Mouse (Mus musculus): ENCODE measurements around the gene Hist1h2bk. TPM values are rescaled to one million over a fixed set of nuclear protein-coding genes. Genes with fewer than 3 reads are reported as not detected.

The Hist1h2bk gene
- polyA plus RNA-seq, 1 experiment, result 2.9 TPM

- Histone ChIP-seq H3K4me1 (ENCODE audit: control insufficient read depth, insufficient read depth, low read length) (peaks cover under 1% of the 10 kb centered on the region; the same call in 1 of the 2 replicates), H3K4me3 (ENCODE audit: insufficient read depth, low read length) (peak overlapping the region; percentile 67), H3K27ac (ENCODE audit: insufficient read depth, low read depth, low read length) (peak overlapping the region; percentile 65; the same call in 1 of the 2 replicates)
- no peak for TF ChIP-seq POLR2A (IDR thresholded peaks at IDR 0.05; ENCODE audit: borderline replicate concordance, low read depth, low read length)
- TF ChIP-seq CTCF (IDR thresholded peaks at IDR 0.05; ENCODE audit: low read depth, low read length), result peak; percentile 72
Observed at GRCm38 (mm10) chr13:22028673-22029460, 6.8 kb upstream of the Hist1h2bk start.

DNA sequence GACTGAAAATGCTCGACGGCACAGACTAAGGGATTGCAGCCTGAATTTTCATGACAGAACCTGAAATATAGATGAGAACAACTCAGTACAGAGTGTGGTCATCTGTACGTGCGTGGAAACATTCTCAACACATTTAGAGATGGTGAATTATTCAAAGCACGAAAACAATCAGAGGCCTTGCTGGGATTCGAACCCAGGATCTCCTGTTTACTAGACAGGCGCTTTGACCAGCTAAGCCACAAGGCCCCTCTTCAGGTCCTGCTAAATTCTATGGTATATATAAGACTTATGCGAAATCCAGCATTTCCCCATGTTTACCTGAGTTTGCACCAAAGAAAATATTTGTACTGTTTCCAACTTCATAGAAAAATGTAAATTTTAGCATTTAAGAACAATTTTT is 5.7 kb upstream of the Hist1h2bk start:
- H3K27ac ChIP-seq (ENCODE audit: insufficient read depth, low read depth, low read length), result no peak overlapping the region
- H3K4me3 ChIP-seq (ENCODE audit: insufficient read depth, low read length), result no peak overlapping the region
- TF ChIP-seq POLR2A (IDR thresholded peaks at IDR 0.05; ENCODE audit: borderline replicate concordance, low read depth, low read length) (no peak), CTCF (IDR thresholded peaks at IDR 0.05; ENCODE audit: low read depth, low read length) (no peak)

GRCm38 (mm10) chr13:22030493-22030892 is 5.2 kb upstream of the Hist1h2bk start:
- TF ChIP-seq POLR2A (IDR thresholded peaks at IDR 0.05; ENCODE audit: borderline replicate concordance, low read depth, low read length), result no peak
- TF ChIP-seq CTCF (IDR thresholded peaks at IDR 0.05; ENCODE audit: low read depth, low read length), result no peak
- Histone ChIP-seq H3K4me1 (ENCODE audit: control insufficient read depth, insufficient read depth, low read length) (peaks cover 2% of the 10 kb centered on the region; the same call in 1 of the 2 replicates), H3K4me3 (ENCODE audit: insufficient read depth, low read length) (no peak overlapping the region), H3K27ac (ENCODE audit: insufficient read depth, low read depth, low read length) (no peak overlapping the region)

More for the DNA sequence above, 5.7 kb upstream of the Hist1h2bk start:
- H3K4me1 ChIP-seq (ENCODE audit: control insufficient read depth, insufficient read depth, low read length), result peaks cover 2% of the 10 kb centered on the region; the same call in 1 of the 2 replicates

DNA sequence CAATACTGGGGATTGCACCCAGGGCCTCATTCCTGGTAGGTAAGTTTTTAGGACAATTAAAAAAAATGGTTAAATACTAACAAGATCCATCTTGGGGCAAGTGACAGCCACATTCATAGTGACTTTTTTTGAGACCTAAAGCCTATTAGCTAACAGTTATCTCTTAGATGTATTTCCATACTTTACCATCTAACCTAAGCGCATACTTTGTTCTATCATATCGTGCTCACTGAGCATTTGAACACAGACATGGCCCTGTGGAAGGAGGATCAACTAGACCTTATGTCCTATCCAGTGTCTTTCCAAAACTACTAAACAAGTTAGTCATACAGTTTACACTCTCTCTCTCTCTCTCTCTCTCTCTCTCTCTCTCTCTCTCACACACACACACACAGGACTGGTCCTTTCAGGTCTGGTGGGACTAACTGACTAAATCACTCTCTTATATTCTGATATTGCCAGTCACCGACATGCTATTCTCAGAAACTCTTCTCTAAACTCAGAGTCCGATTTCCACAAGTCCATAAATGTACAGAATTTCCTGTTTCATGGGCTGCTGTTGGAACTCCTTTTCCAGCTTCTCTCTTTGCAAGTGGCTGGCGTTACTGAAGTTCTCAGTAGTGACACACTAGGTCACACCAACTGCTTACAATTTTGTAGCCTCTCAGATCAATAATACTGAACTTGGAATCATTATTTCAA is 1.8 kb upstream of the Hist1h2bk start:
- TF ChIP-seq CTCF (IDR thresholded peaks at IDR 0.05; ENCODE audit: low read depth, low read length), result no peak
- no peak for TF ChIP-seq POLR2A (IDR thresholded peaks at IDR 0.05; ENCODE audit: borderline replicate concordance, low read depth, low read length)
- Histone ChIP-seq H3K27ac (ENCODE audit: insufficient read depth, low read depth, low read length) (peak overlapping the region; percentile 73), H3K4me3 (ENCODE audit: insufficient read depth, low read length) (peak overlapping the region; percentile 54), H3K4me1 (ENCODE audit: control insufficient read depth, insufficient read depth, low read length) (peaks cover 8% of the 10 kb centered on the region; the same call in 1 of the 2 replicates)

DNA sequence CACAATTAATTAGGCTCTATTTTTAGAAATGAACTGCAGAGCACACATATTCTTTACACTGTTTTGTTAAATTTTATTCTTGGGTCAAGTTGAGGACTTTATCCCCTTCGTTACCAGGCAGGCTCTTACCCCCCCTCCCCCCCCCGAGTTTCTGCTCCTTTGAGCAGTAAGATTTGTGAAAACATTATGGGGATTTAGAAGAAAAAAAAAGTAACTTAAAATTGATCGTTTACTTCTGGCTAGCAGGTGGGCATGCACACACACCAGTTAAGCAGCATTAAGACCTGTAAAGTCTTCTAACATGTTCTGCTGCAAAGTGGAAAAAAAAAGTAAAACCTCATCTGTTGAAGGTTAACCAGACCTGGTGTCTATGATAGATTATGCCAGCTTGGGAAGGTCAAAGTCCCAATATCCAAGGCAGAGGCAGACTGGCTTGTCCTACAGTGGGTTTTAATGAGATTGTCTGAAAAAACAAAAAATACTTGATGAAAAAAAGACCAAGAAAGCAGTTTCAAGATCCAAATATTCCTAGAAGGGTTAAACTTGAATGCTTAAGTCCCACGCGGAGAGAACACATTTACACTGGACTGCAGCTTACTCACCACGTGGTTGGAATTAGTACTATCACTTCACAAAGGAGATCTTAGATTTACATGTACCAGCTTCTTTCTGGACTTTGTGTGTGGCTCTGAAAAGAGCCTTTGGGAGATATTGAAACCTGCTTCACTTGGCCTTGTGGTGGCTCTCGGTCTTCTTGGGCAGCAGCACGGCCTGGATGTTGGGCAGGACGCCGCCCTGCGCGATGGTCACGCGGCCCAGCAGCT is 1.0 kb upstream of the Hist1h2bk start:
- Histone ChIP-seq H3K4me1 (ENCODE audit: control insufficient read depth, insufficient read depth, low read length) (peaks cover 8% of the 10 kb centered on the region; the same call in 1 of the 2 replicates), H3K4me3 (ENCODE audit: insufficient read depth, low read length) (peak overlapping the region; percentile 54), H3K27ac (ENCODE audit: insufficient read depth, low read depth, low read length) (peak overlapping the region; percentile 73)
- no peak for TF ChIP-seq CTCF (IDR thresholded peaks at IDR 0.05; ENCODE audit: low read depth, low read length)
- no peak for TF ChIP-seq POLR2A (IDR thresholded peaks at IDR 0.05; ENCODE audit: borderline replicate concordance, low read depth, low read length)

DNA sequence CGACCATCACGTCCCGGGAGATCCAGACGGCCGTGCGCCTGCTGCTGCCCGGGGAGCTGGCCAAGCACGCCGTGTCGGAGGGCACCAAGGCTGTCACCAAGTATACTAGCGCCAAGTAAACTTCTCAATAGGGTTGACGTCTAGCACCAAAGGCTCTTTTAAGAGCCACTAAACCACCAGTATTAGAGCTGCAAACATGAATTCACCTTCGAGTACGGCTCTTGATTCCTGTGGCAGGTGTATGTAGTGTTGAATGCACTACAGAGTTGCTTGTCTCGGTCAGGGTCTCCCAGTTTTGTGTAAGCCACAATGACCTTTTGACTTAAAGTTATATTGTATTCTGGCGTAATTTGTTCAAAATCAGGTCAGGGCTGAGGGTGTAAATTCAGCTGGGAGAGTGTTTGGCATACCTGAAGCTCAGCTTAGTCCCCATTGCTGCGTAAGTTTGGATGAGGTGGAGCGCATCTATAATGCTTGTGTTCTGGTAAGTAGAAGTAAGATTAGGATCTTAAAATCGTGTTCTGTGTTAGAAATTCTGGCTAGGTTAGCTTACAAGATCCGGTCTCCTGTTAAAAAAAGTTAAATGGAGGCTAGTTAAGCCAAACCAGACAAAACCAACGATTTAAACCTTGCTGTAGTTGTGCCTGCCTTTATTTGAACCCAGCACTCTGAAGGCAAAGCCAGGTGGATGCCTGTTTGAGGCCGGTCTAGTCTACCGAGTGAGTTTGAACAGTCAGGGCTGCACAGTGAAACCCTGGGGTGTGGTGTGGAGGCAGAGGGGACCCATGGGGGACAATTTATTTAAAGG is 683 bp downstream of the Hist1h2bk start:
- Histone ChIP-seq H3K4me1 (ENCODE audit: control insufficient read depth, insufficient read depth, low read length) (peaks cover 12% of the 10 kb centered on the region; the same call in 1 of the 2 replicates), H3K27ac (ENCODE audit: insufficient read depth, low read depth, low read length) (peak overlapping the region; percentile 41), H3K4me3 (ENCODE audit: insufficient read depth, low read length) (peak overlapping the region; percentile 27)
- TF ChIP-seq POLR2A (IDR thresholded peaks at IDR 0.05; ENCODE audit: borderline replicate concordance, low read depth, low read length), result no peak
- no peak for TF ChIP-seq CTCF (IDR thresholded peaks at IDR 0.05; ENCODE audit: low read depth, low read length)

DNA sequence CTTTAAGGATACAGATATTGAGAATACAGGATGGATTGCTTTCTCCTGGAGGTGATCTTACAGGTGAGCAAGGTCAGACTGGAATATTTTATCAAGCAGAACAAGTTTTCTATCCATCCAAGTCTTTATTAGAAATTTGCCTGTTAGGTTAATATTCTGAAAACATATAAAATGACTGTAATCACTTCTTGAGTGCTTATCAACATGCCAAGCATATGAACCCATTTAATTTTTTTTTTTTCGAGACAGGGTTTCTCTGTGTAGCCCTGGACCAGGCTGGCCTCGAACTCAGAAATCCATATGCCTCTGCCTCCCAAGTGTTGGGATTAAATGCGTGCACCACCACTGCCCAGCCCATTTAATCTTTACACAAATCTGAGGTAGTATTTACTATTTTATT is 1.3 kb downstream of the Hist1h2bk start:
- peak overlapping the region; percentile 41 for H3K27ac ChIP-seq (ENCODE audit: insufficient read depth, low read depth, low read length)
- no peak for TF ChIP-seq CTCF (IDR thresholded peaks at IDR 0.05; ENCODE audit: low read depth, low read length)
- no peak for TF ChIP-seq POLR2A (IDR thresholded peaks at IDR 0.05; ENCODE audit: borderline replicate concordance, low read depth, low read length)
- no peak overlapping the region for H3K4me3 ChIP-seq (ENCODE audit: insufficient read depth, low read length)
- H3K4me1 ChIP-seq (ENCODE audit: control insufficient read depth, insufficient read depth, low read length), result peaks cover 12% of the 10 kb centered on the region; the same call in 1 of the 2 replicates

DNA sequence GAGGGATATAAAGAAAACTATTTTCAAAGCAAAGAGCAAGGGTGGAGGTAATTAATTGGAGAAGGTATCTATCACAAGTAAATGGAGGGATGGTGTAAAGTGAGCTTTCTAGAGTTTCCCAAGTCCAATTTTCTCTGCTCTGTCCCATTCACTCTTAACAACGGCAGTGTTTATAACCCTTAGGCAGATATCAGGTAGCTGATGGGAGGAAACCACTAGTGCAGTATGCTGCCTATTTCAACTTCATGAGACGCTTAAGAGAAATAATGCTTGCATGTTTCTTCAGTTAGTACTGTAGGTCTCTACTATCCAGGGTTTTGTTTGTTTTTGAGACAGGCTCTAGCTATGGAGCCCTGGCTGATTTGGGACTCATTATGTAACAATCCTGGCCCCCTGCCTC is 1.7 kb downstream of the Hist1h2bk start:
- TF ChIP-seq CTCF (IDR thresholded peaks at IDR 0.05; ENCODE audit: low read depth, low read length) (no peak), POLR2A (IDR thresholded peaks at IDR 0.05; ENCODE audit: borderline replicate concordance, low read depth, low read length) (no peak)
- Histone ChIP-seq H3K4me1 (ENCODE audit: control insufficient read depth, insufficient read depth, low read length) (peaks cover 12% of the 10 kb centered on the region; the same call in 1 of the 2 replicates), H3K27ac (ENCODE audit: insufficient read depth, low read depth, low read length) (no peak overlapping the region), H3K4me3 (ENCODE audit: insufficient read depth, low read length) (no peak overlapping the region)

Measured in bone marrow macrophage, adult 2 months (primary cell).